Mouse (Mus musculus) MEL (cell line): Measurements from ENCODE around the gene Gm6882. TPM values are rescaled to one million over a fixed set of nuclear protein-coding genes. Genes with fewer than 3 reads are reported as not detected.
"Not testable (repeated sequence)": the region's sequence is repeated elsewhere in the genome, so short reads cannot be mapped to it uniquely, and the experiment has no call there.

Experiments used
- DNase-seq: peaks from one replicate; pipeline ENCODE4 v3.0.0; 2011; ENCODE audit warnings: low read depth, low spot score
- H3K27ac ChIP-seq: 2 replicates; pipeline ENCODE4 v1.5.1; 2012; ENCODE audit warnings: low read depth, mild to moderate bottlenecking, control low read depth, low read length, moderate library complexity; ENCODE audit not compliant: control insufficient read depth
- H3K27me3 ChIP-seq, 2 experiments: fragments of 150-350 bp in 1 of 2; sonication (generic) in 1 of 2; 2 replicates each; pipeline ENCODE4 v1.6.1; 2012; ENCODE audit warnings: low read length in 2 of 2, mild to moderate bottlenecking in 2 of 2, improper control_type of control experiment in 1 of 2, moderate library complexity in 1 of 2; ENCODE audit not compliant: insufficient read depth in 2 of 2, control insufficient read depth in 1 of 2
- H3K36me3 ChIP-seq, 2 experiments: 2 replicates each; pipeline ENCODE4 v1.6.1; 2012 to 2014; ENCODE audit warnings: low read length in 2 of 2, improper control_type of control experiment in 1 of 2, inconsistent platforms in 1 of 2, mild to moderate bottlenecking in 1 of 2; ENCODE audit not compliant: insufficient read depth in 2 of 2, control insufficient read depth in 1 of 2
- H3K4me1 ChIP-seq, 2 experiments: fragments of 150-350 bp in 1 of 2; sonication (generic) in 1 of 2; 2 replicates each; pipeline ENCODE4 v1.6.1; 2012; ENCODE audit warnings: low read length in 2 of 2, improper control_type of control experiment in 1 of 2, mild to moderate bottlenecking in 1 of 2; ENCODE audit not compliant: insufficient read depth in 2 of 2, control insufficient read depth in 1 of 2
- H3K4me3 ChIP-seq, 2 experiments: fragments of 150-350 bp in 1 of 2; sonication (generic) in 1 of 2; 2 replicates each; pipeline ENCODE4 v1.5.1; 2012; ENCODE audit warnings: low read depth in 2 of 2, low read length in 2 of 2, mild to moderate bottlenecking in 2 of 2, moderate library complexity in 2 of 2, control low read depth in 1 of 2, improper control_type of control experiment in 1 of 2; ENCODE audit not compliant: control insufficient read depth in 1 of 2, insufficient read depth in 1 of 2
- H3K79me2 ChIP-seq: 2 replicates; pipeline ENCODE4 v1.6.1; 2012; ENCODE audit warnings: mild to moderate bottlenecking, low read length, moderate library complexity; ENCODE audit not compliant: control insufficient read depth, poor library complexity, insufficient read depth
- H3K9ac ChIP-seq: 2 replicates; pipeline ENCODE4 v1.6.1; 2012; ENCODE audit warnings: low read depth, mild to moderate bottlenecking, control low read depth, low read length, moderate library complexity; ENCODE audit not compliant: control insufficient read depth, poor library complexity, severe bottlenecking
- H3K9me3 ChIP-seq: fragments of 150-350 bp; sonication (generic); replicated peaks from 2 replicates; pipeline ENCODE4 v1.6.1; 2012; ENCODE audit warnings: mild to moderate bottlenecking, low read length, improper control_type of control experiment, moderate library complexity; ENCODE audit not compliant: insufficient read depth
- polyA plus RNA-seq, 2 experiments: library from polyadenylated mRNA; stranded (reverse) in 1 of 2; unstranded in 1 of 2; fragments of >175 nt in 1 of 2; fragments of >200 nt in 1 of 2; gene quantifications; 2 replicates each; pipeline versions ENCODE4 v1.2.1 to v1.2.4; 2012; ENCODE audit warnings: low replicate concordance in 2 of 2, low read depth in 1 of 2; ENCODE audit not compliant: insufficient read length in 2 of 2, insufficient read depth in 1 of 2, missing spikeins in 1 of 2
- total RNA-seq: library from RNA; depleted of rRNA; stranded (reverse); fragments of 300-350 nt; gene quantifications from 2 replicates; pipeline ENCODE4 v1.2.3, GENCODE M21; 2012; rRNA removed

Gene Gm6882
- total RNA-seq, result not detected in 2 replicates
- polyA plus RNA-seq, result not detected

GRCm38 (mm10) chr7:21432645-21433044 is at the start of gene Gm6882:
Gene Gm6882, minus strand, starts transcription at chr7:21432745.
- DNase-seq, H3K4me1 ChIP-seq, H3K9me3 ChIP-seq, H3K4me3 ChIP-seq, H3K36me3 ChIP-seq, H3K79me2 ChIP-seq, H3K27me3 ChIP-seq, H3K9ac ChIP-seq, H3K27ac ChIP-seq: not testable (repeated sequence)

Other genes with a start within 250 kb of the Gm6882 start
- not detected in 2 replicates for gene Gm5157, start 242.3 kb downstream of the Gm6882 start, total RNA-seq
- not detected for gene Gm5157, start 242.3 kb downstream of the Gm6882 start, polyA plus RNA-seq
- not detected in 2 replicates for gene Vmn1r124, start 172.1 kb downstream of the Gm6882 start, total RNA-seq
- gene Vmn1r124, start 172.1 kb downstream of the Gm6882 start, polyA plus RNA-seq, result not detected
- not detected in 2 replicates for gene Vmn1r125, start 160.6 kb downstream of the Gm6882 start, total RNA-seq
- not detected for gene Vmn1r125, start 160.6 kb downstream of the Gm6882 start, polyA plus RNA-seq
- not detected in 2 replicates for gene Vmn1r126, start 131.3 kb downstream of the Gm6882 start, total RNA-seq
- gene Vmn1r126, start 131.3 kb downstream of the Gm6882 start, polyA plus RNA-seq, result not detected
- not detected in 2 replicates for gene Vmn1r127, start 112.9 kb downstream of the Gm6882 start, total RNA-seq
- not detected for gene Vmn1r127, start 112.9 kb downstream of the Gm6882 start, polyA plus RNA-seq
- gene Vmn1r128, start 83.4 kb downstream of the Gm6882 start, total RNA-seq, result not detected in 2 replicates
- gene Vmn1r128, start 83.4 kb downstream of the Gm6882 start, polyA plus RNA-seq, result not detected
- gene Vmn1r129, start 71.5 kb downstream of the Gm6882 start, total RNA-seq, result not detected in 2 replicates
- gene Vmn1r129, start 71.5 kb downstream of the Gm6882 start, polyA plus RNA-seq, result not detected
- gene Vmn1r130, start 79.0 kb upstream of the Gm6882 start, total RNA-seq, result not detected in 2 replicates
- gene Vmn1r130, start 79.0 kb upstream of the Gm6882 start, polyA plus RNA-seq, result not detected
- not detected in 2 replicates for gene Vmn1r131, start 113.3 kb upstream of the Gm6882 start, total RNA-seq
- not detected for gene Vmn1r131, start 113.3 kb upstream of the Gm6882 start, polyA plus RNA-seq
- not detected in 2 replicates for gene Vmn1r132, start 181.3 kb upstream of the Gm6882 start, total RNA-seq
- not detected for gene Vmn1r132, start 181.3 kb upstream of the Gm6882 start, polyA plus RNA-seq